Mouse (Mus musculus): ENCODE measurements at regions not wholly inside any gene's neighbourhood (a gene's known extent, or its start where the extent isn't known, plus 50 kb on each side); places are given as distances from the start of the nearest gene placed in this dataset.

- ATAC-seq (ENCODE audit: insufficient number of reproducible peaks, low FRiP score, low TSS enrichment, low read depth), result no peak
These were observed 866.3 kb downstream of the Tmem114 start for GRCm38 (mm10) chr16:7558637-7559036.

GRCm38 (mm10) chr16:7555911-7556310 is 869.0 kb downstream of the Tmem114 start:
- WGBS, result 85% methylated on average over 9 of the region's 9 CpGs
- Histone ChIP-seq H3K9me3 (replicated peaks) (no peaks in the 10 kb centered on the region), H3K4me1 (no peaks in the 10 kb centered on the region), H3K27me3 (no peaks in the 10 kb centered on the region), H3K27ac (replicated peaks) (no peak overlapping the region), H3K4me3 (replicated peaks) (no peak overlapping the region), H3K36me3 (no peaks in the 10 kb centered on the region), H3K4me2 (replicated peaks) (no peak overlapping the region), H3K9ac (no peak overlapping the region)
- no peak for ATAC-seq (ENCODE audit: insufficient number of reproducible peaks, low FRiP score, low TSS enrichment, low read depth)

More at GRCm38 (mm10) chr16:7558637-7559036, 866.3 kb downstream of the Tmem114 start:
- Histone ChIP-seq H3K27me3 (no peaks in the 10 kb centered on the region), H3K4me3 (replicated peaks) (no peak overlapping the region), H3K4me1 (no peaks in the 10 kb centered on the region), H3K36me3 (no peaks in the 10 kb centered on the region), H3K9ac (no peak overlapping the region), H3K9me3 (replicated peaks) (no peaks in the 10 kb centered on the region), H3K4me2 (replicated peaks) (no peak overlapping the region), H3K27ac (replicated peaks) (no peak overlapping the region)
- WGBS, result 77% methylated on average over 1 of the region's 1 CpGs

- H3K9ac ChIP-seq, result no peak overlapping the region
- H3K36me3 ChIP-seq, result no peaks in the 10 kb centered on the region
- no peak overlapping the region for H3K4me3 ChIP-seq (replicated peaks)
- H3K27me3 ChIP-seq, result no peaks in the 10 kb centered on the region
- H3K4me1 ChIP-seq, result no peaks in the 10 kb centered on the region
- no peak overlapping the region for H3K4me2 ChIP-seq (replicated peaks)
- ATAC-seq (ENCODE audit: insufficient number of reproducible peaks, low FRiP score, low TSS enrichment, low read depth), result no peak
- WGBS, result 48% methylated on average over 1 of the region's 1 CpGs
- no peak overlapping the region for H3K27ac ChIP-seq (replicated peaks)
- no peaks in the 10 kb centered on the region for H3K9me3 ChIP-seq (replicated peaks)
These were observed 875.4 kb downstream of the Tmem114 start for GRCm38 (mm10) chr16:7549568-7549967.

GRCm38 (mm10) chr16:7544067-7544466 is 880.9 kb downstream of the Tmem114 start:
- Histone ChIP-seq H3K27me3 (no peaks in the 10 kb centered on the region), H3K9ac (no peak overlapping the region), H3K36me3 (no peaks in the 10 kb centered on the region), H3K4me3 (replicated peaks) (no peak overlapping the region), H3K27ac (replicated peaks) (no peak overlapping the region), H3K9me3 (replicated peaks) (no peaks in the 10 kb centered on the region), H3K4me2 (replicated peaks) (no peak overlapping the region), H3K4me1 (no peaks in the 10 kb centered on the region)
- 34% methylated on average over 4 of the region's 4 CpGs for WGBS
- no peak for ATAC-seq (ENCODE audit: insufficient number of reproducible peaks, low FRiP score, low TSS enrichment, low read depth)

- H3K4me3 ChIP-seq (replicated peaks), result no peak overlapping the region
- no peaks in the 10 kb centered on the region for H3K27me3 ChIP-seq
- H3K9me3 ChIP-seq (replicated peaks), result no peaks in the 10 kb centered on the region
- ATAC-seq (ENCODE audit: insufficient number of reproducible peaks, low FRiP score, low TSS enrichment, low read depth), result no peak
- H3K27ac ChIP-seq (replicated peaks), result no peak overlapping the region
- 79% methylated on average over 2 of the region's 2 CpGs for WGBS
- H3K4me2 ChIP-seq (replicated peaks), result no peak overlapping the region
- 0 out of 2 replicates have a peak, but pooled peaks cover 8% of the 10 kb centered on the region for H3K4me1 ChIP-seq
- no peaks in the 10 kb centered on the region for H3K36me3 ChIP-seq
- no peak overlapping the region for H3K9ac ChIP-seq
These were observed 895.1 kb downstream of the Tmem114 start for GRCm38 (mm10) chr16:7529811-7530210.

- Histone ChIP-seq H3K27me3 (no peaks in the 10 kb centered on the region), H3K4me1 (0 out of 2 replicates have a peak, but pooled peaks cover 8% of the 10 kb centered on the region), H3K4me2 (replicated peaks) (no peak overlapping the region), H3K9ac (no peak overlapping the region), H3K4me3 (replicated peaks) (no peak overlapping the region), H3K27ac (replicated peaks) (0 out of 2 replicates have a peak overlapping the region, but pooled peaks have one; percentile 63), H3K9me3 (replicated peaks) (no peaks in the 10 kb centered on the region), H3K36me3 (no peaks in the 10 kb centered on the region)
- no peak for ATAC-seq (ENCODE audit: insufficient number of reproducible peaks, low FRiP score, low TSS enrichment, low read depth)
- 16% methylated on average over 5 of the region's 5 CpGs for WGBS
These were observed 896.0 kb downstream of the Tmem114 start for GRCm38 (mm10) chr16:7528963-7529362.

GRCm38 (mm10) chr16:7527923-7528776 is 896.8 kb downstream of the Tmem114 start:
- no peaks in the 10 kb centered on the region for H3K36me3 ChIP-seq
- 22% methylated on average over 6 of the region's 6 CpGs for WGBS
- no peaks in the 10 kb centered on the region for H3K27me3 ChIP-seq
- peak overlapping the region; percentile 28 for H3K4me2 ChIP-seq (replicated peaks)
- ATAC-seq (ENCODE audit: insufficient number of reproducible peaks, low FRiP score, low TSS enrichment, low read depth), result no peak; the same call in 1 of the 2 replicates
- no peak overlapping the region for H3K9ac ChIP-seq
- H3K27ac ChIP-seq (replicated peaks), result peak overlapping the region; percentile 63
- H3K4me1 ChIP-seq, result 0 out of 2 replicates have a peak, but pooled peaks cover 8% of the 10 kb centered on the region
- H3K4me3 ChIP-seq (replicated peaks), result no peak overlapping the region
- no peaks in the 10 kb centered on the region for H3K9me3 ChIP-seq (replicated peaks)

GRCm38 (mm10) chr16:7518711-7519110 is 906.2 kb downstream of the Tmem114 start:
- H3K27ac ChIP-seq (replicated peaks), result no peak overlapping the region
- no peaks in the 10 kb centered on the region for H3K36me3 ChIP-seq
- no peak overlapping the region for H3K4me3 ChIP-seq (replicated peaks)
- ATAC-seq (ENCODE audit: insufficient number of reproducible peaks, low FRiP score, low TSS enrichment, low read depth), result no peak
- WGBS, result 56% methylated on average over 2 of the region's 2 CpGs
- no peak overlapping the region for H3K4me2 ChIP-seq (replicated peaks)
- no peak overlapping the region for H3K9ac ChIP-seq
- 0 out of 2 replicates have a peak, but pooled peaks cover 7% of the 10 kb centered on the region for H3K9me3 ChIP-seq (replicated peaks)
- H3K4me1 ChIP-seq, result no peaks in the 10 kb centered on the region
- no peaks in the 10 kb centered on the region for H3K27me3 ChIP-seq
